9 mouse cellular contexts compared by ENCODE assay signal in genomic region chr3:96409701-96410246, GRCm38 (mm10). TPM values are rescaled to one million over a fixed set of nuclear protein-coding genes. Genes with fewer than 3 reads are reported as not detected.
DNase-seq lines count a peak whose midpoint lies in the region; ATAC-seq lines count a peak whose summit lies in the region.
"Had no signal": no experiment of that assay in that cellular context is flagged by ENCODE, and none has a peak within 500 bp of the region (broad histone marks: within the 10 kb centered on the region; RNA-seq: fewer than 3 reads in every experiment).

No protein-coding gene starts in this region.

- 0 out of 2 replicates have a peak, but pooled peaks have one; percentile 19 for ATAC-seq in lung, embryonic 15.5 days (ENCODE audit: borderline replicate concordance, extremely low read depth, low FRiP score, low TSS enrichment)
- ATAC-seq in embryonic facial prominence, embryonic 11.5 days (replicated peaks; ENCODE audit: insufficient number of reproducible peaks, low FRiP score, low TSS enrichment, low read depth), result no peak
- ATAC-seq in limb, embryonic 11.5 days (ENCODE audit: insufficient number of reproducible peaks, low FRiP score, low TSS enrichment, low read depth), result no peak
- no peak for ATAC-seq in neural tube, embryonic 12.5 days (ENCODE audit: low FRiP score, low read depth)

- H3K27ac ChIP-seq in lung, embryonic 15.5 days, result no peak overlapping the region
- H3K27ac ChIP-seq in embryonic facial prominence, embryonic 11.5 days (replicated peaks; ENCODE audit: low read depth, low read length), result no peak overlapping the region
- H3K27ac ChIP-seq in limb, embryonic 11.5 days (replicated peaks; ENCODE audit: low read depth, low read length), result no peak overlapping the region
- H3K27ac ChIP-seq in neural tube, embryonic 12.5 days, result no peak overlapping the region
- H3K27ac ChIP-seq: layer of hippocampus, adult 2 months had no signal

- H3K4me1 ChIP-seq in lung, embryonic 15.5 days, result peaks cover 11% of the 10 kb centered on the region; the same call in 1 of the 2 replicates
- H3K4me1 ChIP-seq in embryonic facial prominence, embryonic 11.5 days (ENCODE audit: control insufficient read depth, insufficient read depth, low read length), result peaks cover 2% of the 10 kb centered on the region; the same call in 1 of the 2 replicates
- H3K4me1 ChIP-seq in limb, embryonic 11.5 days (ENCODE audit: control insufficient read depth, insufficient read depth, low read length), result no peaks in the 10 kb centered on the region; the same call in 1 of the 2 replicates
- H3K4me1 ChIP-seq in neural tube, embryonic 12.5 days, result peaks cover 3% of the 10 kb centered on the region; the same call in 1 of the 2 replicates

- H3K27me3 ChIP-seq in lung, embryonic 15.5 days, result peaks cover 63% of the 10 kb centered on the region
- peaks cover 22% of the 10 kb centered on the region for H3K27me3 ChIP-seq in embryonic facial prominence, embryonic 11.5 days (ENCODE audit: control insufficient read depth, insufficient read depth, low read length)
- peaks cover 26% of the 10 kb centered on the region for H3K27me3 ChIP-seq in limb, embryonic 11.5 days (ENCODE audit: control insufficient read depth, insufficient read depth, low read length)
- H3K27me3 ChIP-seq in neural tube, embryonic 12.5 days (replicated peaks), result peaks cover 52% of the 10 kb centered on the region

- WGBS in lung, embryonic 15.5 days, result 6% methylated on average over 31 of the region's 31 CpGs
- WGBS in embryonic facial prominence, embryonic 11.5 days, result 3% methylated on average over 31 of the region's 31 CpGs
- WGBS in limb, embryonic 11.5 days, result 4% methylated on average over 31 of the region's 31 CpGs
- WGBS in neural tube, embryonic 12.5 days, result 2% methylated on average over 31 of the region's 31 CpGs

- H3K36me3 ChIP-seq in lung, embryonic 15.5 days, result no peaks in the 10 kb centered on the region
- H3K36me3 ChIP-seq in embryonic facial prominence, embryonic 11.5 days (replicated peaks; ENCODE audit: control insufficient read depth, insufficient read depth, low read depth, low read length), result no peaks in the 10 kb centered on the region
- no peaks in the 10 kb centered on the region for H3K36me3 ChIP-seq in limb, embryonic 11.5 days (ENCODE audit: control insufficient read depth, insufficient read depth, low read length)
- H3K36me3 ChIP-seq in neural tube, embryonic 12.5 days, result no peaks in the 10 kb centered on the region

- no peak for DNase-seq in lung, postnatal 4 days
- DNase-seq in embryonic facial prominence, embryonic 11.5 days (ENCODE audit: low spot score), result peak; percentile 50
- DNase-seq in limb, embryonic 11.5 days (ENCODE audit: low spot score), result peak; percentile 69
- DNase-seq in gastrocnemius, adult 8-10 months (ENCODE audit: low spot score in 2 of 2), result no peak
- DNase-seq in left cerebral cortex, postnatal 25 days (ENCODE audit: low spot score in 2 of 2), result no peak
- no peak for DNase-seq in ovary, adult 18-20 months (ENCODE audit: low spot score)

- H3K4me3 ChIP-seq in lung, embryonic 15.5 days, result peak overlapping the region; percentile 14; the same call in 1 of the 2 replicates
- H3K4me3 ChIP-seq in embryonic facial prominence, embryonic 11.5 days (ENCODE audit: low read depth, low read length), result peak overlapping the region; percentile 10; the same call in 1 of the 2 replicates
- 0 out of 2 replicates have a peak overlapping the region, but pooled peaks have one; percentile 6 for H3K4me3 ChIP-seq in limb, embryonic 11.5 days (ENCODE audit: low read depth, low read length)
- H3K4me3 ChIP-seq in neural tube, embryonic 12.5 days, result peak overlapping the region; percentile 15; the same call in 1 of the 2 replicates
- H3K4me3 ChIP-seq: layer of hippocampus, adult 2 months had no signal

- H3K9me3 ChIP-seq in lung, embryonic 15.5 days, result no peaks in the 10 kb centered on the region
- no peaks in the 10 kb centered on the region for H3K9me3 ChIP-seq in embryonic facial prominence, embryonic 11.5 days (replicated peaks; ENCODE audit: control insufficient read depth, low read length)
- H3K9me3 ChIP-seq in limb, embryonic 11.5 days (ENCODE audit: control insufficient read depth, low read length), result no peaks in the 10 kb centered on the region
- no peaks in the 10 kb centered on the region for H3K9me3 ChIP-seq in neural tube, embryonic 12.5 days

- peak overlapping the region; percentile 48 for H3K4me2 ChIP-seq in lung, embryonic 15.5 days
- peak overlapping the region; percentile 23 for H3K4me2 ChIP-seq in embryonic facial prominence, embryonic 11.5 days (ENCODE audit: low read depth, low read length)
- H3K4me2 ChIP-seq in limb, embryonic 11.5 days (ENCODE audit: low read depth, severe bottlenecking), result peak overlapping the region; percentile 27
- peak overlapping the region; percentile 36 for H3K4me2 ChIP-seq in neural tube, embryonic 12.5 days (replicated peaks)

- no peak overlapping the region for H3K9ac ChIP-seq in lung, embryonic 15.5 days
- H3K9ac ChIP-seq in embryonic facial prominence, embryonic 11.5 days (replicated peaks; ENCODE audit: low read length), result no peak overlapping the region
- no peak overlapping the region for H3K9ac ChIP-seq in limb, embryonic 11.5 days (ENCODE audit: low read length)
- H3K9ac ChIP-seq in neural tube, embryonic 12.5 days, result no peak overlapping the region

- intact Hi-C loops in left cerebral cortex, postnatal 25 days (cut with DNase I), result no loop called here

RNA-seq across cellular contexts. Expression of gene BC107364, which starts 42.3 kb away (rescaled TPM):
- 0.14 TPM in 1 of 2 replicates, not detected in the other for polyA plus RNA-seq in lung, embryonic 15.5 days (2015; fragmentation: Nextera tagmentation; extraction: Ambion mirVana)
- not detected in 2 replicates for polyA plus RNA-seq in embryonic facial prominence, embryonic 11.5 days (2014; fragmentation: Nextera tagmentation; extraction: Ambion mirVana)
- not detected in 2 replicates for polyA plus RNA-seq in limb, embryonic 11.5 days (2014; fragmentation: Nextera tagmentation; extraction: Ambion mirVana)
- polyA plus RNA-seq in neural tube, embryonic 12.5 days (2016; fragmentation: Nextera tagmentation; extraction: Ambion mirVana), result not detected in 2 replicates
- total RNA-seq in gastrocnemius, adult 8-10 months (2022), result not detected
- total RNA-seq in left cerebral cortex, postnatal 25 days (2021), result not detected
- total RNA-seq: layer of hippocampus, adult 2 months had no signal

Comparison
In these comparisons a context has a peak if more than half of its experiments do, and no peak if none do; other contexts are left out.
1. DNase-seq: peak in embryonic facial prominence, embryonic 11.5 days (single experiment) and limb, embryonic 11.5 days (single experiment); none in lung, postnatal 4 days (0 of 2), gastrocnemius, adult 8-10 months (0 of 2), left cerebral cortex, postnatal 25 days (0 of 2) and ovary, adult 18-20 months (single experiment).
2. Peak in every context shown above with its lines, with median percentiles within 50 percentile points of each other: H3K4me2 ChIP-seq and H3K4me3 ChIP-seq.